Mouse (Mus musculus) layer of hippocampus, adult 9-10 months (tissue): ENCODE results near the gene Ghdc.

Experiments
- DNase-seq: peaks from one replicate; pipeline ENCODE4 v3.0.0; 2022; ENCODE audit warnings: low spot score

Gene Ghdc

DNA sequence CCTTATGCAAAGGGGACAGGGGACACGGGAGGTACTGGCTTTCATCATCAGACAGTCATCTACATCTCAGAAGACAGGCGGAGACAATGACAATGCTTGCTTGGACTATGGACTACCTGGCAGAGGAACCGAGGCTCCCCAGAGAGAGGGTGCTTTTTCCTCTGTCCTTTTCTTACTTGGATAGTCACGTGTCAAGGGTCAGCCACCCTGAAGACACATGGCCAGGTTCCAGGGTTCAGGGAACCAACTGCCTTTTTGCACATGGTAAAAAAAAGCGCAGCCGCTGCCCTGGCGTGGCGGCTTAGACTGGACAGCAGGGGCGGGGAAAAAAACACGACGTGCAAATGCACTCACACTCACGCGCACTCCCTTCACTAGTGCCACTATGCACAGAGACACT, 11.8 kb upstream of the Ghdc start:
- DNase-seq, result no peak

DNA sequence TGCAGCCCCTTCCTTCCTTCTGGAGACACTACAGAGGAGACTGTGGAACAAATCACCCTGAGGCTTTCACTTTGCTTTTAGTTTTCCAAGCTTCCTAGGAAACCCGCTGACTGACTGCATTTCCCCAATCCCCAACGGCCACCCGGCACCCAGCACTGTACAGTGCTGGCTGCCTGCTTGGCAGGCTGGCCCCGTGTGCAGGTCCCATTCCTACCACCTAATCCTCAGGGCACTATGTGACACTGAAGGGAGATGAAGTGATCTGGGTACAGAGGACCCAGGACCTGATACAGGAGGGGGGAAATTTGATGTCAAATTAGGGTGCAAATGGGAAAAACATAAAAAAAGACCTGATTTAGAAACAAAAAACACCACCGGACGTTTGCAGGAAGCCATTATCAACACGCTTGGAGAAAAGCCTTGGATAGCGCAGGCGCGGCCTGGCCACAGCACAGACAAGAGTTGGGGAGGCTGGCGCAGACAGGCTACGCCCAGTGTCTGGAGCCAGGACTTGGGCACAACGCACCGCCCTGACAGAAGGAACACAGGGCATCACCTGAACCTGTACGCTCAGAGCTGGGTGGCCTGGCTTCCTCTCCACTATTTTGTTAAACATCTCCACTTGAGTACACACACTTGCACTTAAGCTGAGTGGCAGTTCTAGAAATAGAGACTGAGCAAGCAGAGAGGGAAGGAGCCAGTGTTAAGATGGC, 11.2 kb upstream of the Ghdc start:
- no peak for DNase-seq

DNA sequence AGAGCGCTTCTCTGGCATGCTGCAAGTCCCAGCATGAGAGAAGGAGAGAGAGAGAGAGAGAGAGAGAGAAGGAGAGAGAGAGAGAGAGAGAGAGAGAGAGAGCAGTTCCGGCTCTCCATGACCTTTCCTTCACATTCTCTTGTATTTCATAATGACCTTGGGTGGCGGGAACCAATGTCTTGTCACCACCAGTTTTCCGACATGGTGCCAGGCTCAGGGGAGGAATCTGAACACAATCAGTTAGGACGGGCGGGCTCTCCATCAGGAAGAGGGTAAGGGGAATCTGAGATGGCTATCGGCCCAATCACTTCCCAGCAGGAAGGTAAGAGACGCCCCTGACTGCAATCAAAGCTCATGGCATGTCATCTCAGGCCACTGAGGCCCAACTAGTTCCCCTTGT, 9.5 kb upstream of the Ghdc start:
- no peak for DNase-seq

DNA sequence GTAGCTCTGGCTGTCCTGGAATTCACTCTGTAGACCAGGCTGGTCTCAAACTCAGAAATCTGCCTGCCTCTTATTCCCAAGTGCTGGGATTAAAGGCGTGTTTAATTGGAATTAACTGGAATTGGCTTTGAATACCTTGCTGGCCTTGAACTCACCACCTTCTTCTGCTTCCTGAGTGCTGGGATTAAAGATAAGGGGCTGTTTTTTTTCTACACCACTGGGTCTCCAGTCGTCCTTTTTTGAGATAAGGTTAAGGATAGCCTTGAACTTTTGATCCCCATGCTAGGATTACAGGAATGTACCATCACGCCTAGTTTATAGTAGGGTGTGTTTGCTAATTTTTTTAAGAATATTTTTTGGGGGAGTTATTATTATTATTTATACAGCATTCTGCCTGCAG, 7.3 kb upstream of the Ghdc start:
- no peak for DNase-seq

DNA sequence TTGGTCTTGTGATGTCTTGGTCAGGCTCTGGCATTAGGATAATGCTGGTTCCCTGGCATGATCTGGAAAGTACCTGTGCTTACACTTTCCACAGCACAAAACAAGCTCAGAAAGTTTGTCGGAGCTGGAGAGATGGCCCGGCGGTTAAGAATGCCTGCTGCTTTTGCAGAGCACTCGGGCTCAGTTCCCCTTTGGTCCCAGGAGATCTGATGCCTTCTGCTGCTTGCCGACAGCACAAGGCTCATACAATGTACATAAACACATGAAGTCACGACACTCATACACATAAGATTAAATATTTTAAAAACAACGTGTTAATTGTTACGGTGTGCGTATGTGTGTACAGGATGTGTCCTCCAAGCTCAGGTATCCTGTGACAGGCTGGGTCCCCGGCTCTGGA, 5.2 kb upstream of the Ghdc start:
- no peak for DNase-seq

DNA sequence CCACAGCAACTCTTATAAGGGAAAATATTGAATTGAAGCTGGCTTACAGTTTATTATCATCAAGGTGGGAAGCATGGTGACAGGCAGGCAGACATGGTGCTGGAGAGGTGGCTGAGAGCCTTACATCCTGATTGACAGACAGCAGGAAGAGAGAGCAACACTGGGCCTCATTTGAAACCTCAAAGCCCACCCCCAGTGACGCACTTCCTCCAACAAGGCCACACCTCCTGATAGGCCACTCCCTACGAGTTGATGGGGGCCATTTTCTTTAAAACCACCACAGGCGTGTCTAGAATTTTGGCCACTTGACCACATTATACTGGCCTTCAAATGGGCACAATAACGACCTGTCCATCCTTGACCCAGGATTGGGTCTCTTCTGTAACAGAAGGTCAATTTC, 3.5 kb upstream of the Ghdc start:
- no peak for DNase-seq

DNA sequence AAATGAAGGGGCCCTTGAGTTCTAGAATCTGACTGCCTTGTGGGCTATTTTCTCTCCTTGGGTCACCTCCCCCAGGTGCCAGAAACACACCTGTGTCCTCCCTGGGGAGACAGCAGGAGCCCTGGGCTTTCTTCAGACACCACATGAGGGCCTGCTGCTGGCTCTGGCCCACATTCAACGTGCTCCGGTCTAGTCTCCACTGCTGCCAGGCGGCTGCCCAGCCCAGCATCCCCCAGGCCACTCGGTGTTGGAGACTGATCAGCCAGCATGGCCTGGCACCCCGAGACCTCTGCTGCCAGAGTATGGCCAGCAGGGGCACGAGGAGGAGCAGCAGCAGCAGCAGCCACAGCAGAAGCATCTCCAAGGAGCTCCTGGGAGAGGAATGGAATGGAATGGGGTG, 777 bp downstream of the Ghdc start:
- DNase-seq, result no peak

DNA sequence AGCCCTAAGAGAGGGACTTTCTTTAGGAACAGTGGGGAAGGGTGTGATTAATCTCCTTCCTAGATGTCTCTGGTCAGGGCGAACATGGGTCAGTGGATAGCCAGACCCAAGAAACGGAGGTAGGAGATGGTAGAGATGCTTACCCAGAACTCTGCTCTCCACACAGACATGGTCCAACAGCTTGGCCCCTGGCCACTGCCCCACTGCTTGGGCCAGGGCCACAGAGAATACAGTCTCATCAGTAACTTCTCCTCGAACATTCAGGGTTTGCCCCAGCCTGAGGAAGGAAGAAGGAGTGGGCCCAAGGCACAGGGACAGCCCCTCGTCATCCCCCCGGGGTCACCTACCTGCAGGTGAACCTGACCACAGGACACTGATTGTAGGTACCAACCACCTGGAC, 2.9 kb downstream of the Ghdc start:
- no peak for DNase-seq

DNA sequence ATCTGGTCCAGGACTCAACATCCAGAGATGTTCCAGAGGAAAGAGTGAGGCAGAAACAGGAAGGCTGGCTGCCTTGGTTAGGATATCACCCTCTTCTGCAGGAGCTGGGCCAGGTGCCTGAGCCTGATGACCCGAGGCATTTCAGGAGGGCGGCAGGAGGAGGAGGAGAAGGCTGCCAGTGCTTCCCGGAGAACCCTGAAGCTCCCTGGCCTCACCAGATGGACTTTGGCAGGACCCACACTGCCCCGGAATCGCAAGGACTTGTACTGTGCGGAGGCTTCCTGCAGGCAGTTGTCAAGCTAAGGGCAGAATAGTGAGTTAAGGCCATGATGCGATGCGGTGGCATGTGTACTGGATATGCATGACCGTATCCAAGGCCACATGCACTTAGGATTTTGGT, 4.0 kb downstream of the Ghdc start:
- DNase-seq, result no peak

DNA sequence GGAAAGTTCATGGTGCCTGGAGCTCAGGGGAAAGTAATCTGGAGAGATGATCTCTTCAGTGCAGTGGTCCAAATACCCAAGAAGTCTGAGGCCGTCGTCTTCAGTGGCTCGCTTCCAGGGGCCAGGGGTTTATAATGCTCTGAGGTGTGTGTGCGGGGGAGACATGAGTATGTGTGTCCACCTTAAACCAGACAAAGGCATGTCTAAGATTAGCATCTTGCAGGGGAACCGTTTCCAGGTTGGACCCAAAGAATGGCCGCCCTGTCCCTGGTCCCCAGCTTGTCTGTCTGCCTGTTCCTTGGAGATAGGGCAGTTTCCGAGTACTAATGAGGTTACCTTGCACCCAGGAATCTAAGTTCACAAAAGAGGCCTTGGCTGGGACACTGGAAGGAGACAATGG, 7.9 kb downstream of the Ghdc start, which contains the start of gene Hcrt:
TSS of gene Hcrt (minus strand) at position 101 of the 400 bp plus-strand sequence.
- no peak for DNase-seq

DNA sequence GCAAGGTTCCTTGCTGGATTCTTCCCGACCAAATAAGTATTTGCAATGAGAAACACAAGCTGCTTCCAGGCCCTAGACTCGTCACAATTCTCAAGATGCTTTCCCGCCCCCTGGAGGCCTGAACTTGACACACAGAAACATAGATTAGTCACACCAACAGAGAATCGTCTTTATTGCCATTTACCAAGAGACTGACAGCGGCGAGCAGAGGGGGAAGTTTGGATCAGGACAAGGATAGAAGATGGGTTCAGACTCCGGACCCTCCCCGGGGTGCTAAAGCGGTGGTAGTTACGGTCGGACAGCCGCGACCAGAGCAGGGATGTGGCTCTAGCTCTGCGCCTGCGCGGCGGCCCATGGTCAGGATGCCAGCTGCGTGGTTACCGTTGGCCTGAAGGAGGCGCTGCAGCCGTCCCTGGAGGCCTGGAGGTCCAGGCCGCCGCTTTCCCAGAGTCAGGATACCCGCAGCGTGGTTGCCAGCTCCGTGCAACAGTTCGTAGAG, 9.2 kb downstream of the Ghdc start:
- peak; percentile 78 for DNase-seq

DNA sequence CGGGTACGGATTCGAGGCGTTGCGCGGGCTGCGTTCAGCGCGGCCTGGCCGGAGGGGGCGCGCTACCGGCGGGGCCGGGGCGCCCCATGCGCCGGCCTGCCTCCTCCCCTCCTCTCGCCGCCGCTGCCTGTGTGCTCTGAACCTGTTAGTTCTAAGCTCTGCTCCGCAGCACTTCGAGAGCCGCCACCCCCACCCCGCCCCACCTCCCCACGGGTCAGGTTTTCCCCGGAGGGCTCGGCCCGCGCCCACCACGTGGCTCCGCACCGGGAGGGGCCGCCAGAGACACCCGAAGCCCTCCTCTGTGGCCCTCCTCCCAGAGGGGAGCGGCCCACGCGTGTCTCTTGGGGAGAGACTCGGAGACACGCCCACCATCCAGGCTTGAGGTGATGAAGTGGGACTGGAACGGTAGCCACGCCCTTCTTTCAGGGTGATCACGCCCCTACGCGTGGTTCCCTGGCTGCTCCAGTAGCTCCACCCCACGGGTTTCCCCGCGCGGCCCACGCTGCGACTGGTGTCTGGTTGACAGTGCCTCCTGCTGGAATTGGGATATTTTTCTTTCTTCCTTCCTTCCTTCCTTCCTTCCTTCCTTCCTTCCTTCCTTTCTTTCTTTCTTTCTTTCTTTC, 11.0 kb downstream of the Ghdc start, which contains the start of gene Kcnh4:
TSS of gene Kcnh4 (minus strand) at position 332 of the 623 bp plus-strand sequence.
- peak; percentile 46 for DNase-seq

DNA sequence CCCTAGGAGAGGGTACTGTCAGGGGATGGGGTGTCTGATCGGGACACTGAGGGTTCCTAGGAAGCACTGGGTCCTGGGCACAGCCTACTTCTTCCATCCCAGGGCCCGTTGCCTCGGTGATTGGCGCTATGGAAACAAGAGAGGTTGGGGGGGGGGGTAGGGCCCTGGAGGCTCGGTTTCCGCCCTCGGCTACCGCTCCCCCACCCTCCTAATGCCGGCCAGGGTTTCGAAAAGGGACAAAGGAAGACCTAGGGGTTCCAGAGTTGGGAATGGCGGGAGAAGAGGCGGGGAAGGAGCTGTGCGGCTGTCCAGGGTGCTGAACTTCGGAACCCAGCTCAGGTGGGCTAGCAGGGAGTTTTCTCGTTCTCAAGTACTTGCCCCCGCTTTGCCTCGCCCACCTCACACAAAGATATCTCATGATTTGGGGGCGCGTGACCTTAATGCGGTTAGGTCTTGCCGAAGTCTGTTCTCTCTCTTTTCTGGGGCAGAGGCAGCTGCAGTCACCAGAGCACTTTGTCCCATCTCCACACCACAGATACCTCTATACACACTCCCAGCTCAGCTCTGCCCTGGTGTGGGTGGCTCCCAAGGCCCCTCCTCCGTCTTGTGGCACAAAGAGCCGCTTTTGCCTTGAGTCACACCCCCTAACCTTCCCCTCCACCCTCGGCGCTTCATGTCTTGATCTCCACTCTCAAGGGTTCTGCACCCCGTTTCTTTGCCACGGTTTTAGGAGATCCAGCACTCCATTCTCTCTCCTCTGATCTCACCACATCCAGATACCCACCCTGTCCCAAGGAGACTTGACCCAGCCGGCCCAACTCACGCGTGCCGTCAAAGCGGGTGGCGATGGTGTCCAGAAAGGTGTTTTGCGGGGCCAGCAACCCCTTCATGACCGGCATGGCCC, 11.8 kb downstream of the Ghdc start:
- no peak for DNase-seq

DNA sequence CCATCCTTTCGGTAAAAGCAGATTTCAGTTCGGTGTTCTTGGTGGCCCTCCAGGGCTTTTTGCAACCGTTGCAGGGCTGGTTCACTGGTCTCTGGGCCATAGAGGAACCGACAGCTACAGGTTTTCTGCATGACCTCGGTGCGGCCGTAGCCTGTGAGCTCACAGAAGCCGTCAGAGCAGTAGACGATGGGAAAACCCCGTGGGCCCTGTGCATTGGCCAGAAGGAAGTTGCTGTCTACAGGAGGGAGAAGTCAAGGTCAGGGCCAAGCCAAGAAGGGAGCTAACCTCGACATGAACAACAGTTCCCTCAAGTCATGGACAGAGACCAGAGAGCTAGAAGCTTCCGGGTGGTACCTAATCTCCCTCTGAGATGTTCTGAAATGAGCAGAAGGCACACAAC, 13.2 kb downstream of the Ghdc start:
- no peak for DNase-seq

DNA sequence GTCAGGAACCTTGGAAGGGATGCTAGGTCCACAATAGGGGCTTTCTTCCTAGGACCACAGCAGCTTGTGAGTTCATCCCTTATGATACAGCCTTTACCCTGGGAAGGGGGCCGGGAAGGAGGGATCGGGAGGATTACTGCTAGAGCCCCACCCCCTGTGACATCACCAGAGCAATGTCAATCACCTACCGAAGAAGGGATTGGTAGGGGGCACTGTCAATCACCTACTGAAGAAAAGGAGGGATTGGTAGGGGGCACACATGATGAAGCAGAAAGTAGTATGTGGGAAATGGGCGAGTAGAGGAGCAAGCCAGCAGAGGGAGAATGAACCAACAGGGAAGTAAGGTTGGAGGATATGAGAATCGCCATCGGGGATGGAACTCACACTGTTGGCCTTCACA, 14.3 kb downstream of the Ghdc start:
- DNase-seq, result no peak

DNA sequence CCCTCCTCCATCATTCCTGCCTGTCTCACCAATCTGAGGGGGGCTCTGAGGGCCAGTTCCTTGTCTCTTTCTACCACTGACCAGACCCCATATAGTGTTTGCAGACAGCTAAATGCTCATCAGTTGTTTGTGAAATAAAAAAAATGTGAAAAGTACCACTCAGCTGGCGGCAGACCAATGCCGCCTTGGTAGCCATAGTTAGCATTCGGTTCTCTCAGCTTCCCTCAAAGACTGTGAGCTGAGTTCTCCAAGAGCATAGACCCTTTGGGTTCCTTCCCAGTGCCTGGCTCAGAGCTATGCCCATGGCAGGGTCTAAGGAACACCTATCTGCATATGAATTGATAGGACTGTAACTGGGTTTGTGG, 16.1 kb downstream of the Ghdc start:
- DNase-seq, result no peak

DNA sequence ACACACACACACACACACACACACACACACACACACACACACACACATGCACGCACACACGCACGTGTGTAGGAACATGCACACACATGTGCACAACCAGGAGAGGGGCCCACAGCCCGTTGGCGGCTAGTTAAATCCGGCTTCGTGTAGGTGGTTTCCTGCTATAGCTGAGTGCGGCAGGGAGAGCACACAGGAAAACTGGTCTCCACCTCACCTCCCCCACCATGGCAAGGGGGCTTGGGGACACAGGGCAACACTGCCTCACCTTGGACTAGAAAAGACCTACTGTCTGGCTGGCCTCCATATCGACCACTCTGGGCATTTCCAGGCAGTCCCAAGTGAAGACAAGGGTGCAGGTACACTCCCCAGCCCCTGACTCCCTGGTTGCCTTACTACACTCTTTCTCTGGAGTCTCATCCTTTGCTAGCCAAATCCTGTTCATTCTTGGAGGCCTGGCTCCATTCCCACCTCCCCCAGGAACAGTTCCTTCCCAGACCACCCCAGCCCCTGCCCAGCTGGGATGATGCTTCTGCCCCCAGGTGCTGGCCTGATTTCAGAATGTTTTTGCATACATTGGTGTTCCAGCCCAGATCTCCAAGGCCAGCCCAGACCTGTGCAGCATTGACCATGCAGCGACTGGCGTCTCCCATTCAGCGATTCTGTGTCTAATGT, 16.6 kb downstream of the Ghdc start:
- DNase-seq, result no peak

DNA sequence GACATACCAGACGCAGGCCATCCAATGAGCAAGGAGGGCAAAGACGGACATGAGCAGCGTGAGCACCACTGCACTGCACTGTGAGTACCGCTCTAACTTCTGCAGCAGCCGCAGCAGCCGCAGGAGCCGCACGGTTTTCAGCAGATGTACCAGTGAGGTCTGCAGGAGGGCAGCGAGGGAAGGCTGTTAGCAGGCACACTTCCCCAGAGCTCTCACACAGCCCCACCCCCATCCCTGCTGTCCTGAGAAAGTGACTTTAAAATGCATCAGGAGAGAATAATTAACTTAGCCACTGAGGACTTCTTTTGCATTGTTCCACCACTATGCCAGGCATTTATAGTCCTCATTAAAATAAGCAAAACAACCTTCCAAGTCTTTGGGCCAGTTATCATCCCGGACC, 18.5 kb downstream of the Ghdc start:
- DNase-seq, result no peak

DNA sequence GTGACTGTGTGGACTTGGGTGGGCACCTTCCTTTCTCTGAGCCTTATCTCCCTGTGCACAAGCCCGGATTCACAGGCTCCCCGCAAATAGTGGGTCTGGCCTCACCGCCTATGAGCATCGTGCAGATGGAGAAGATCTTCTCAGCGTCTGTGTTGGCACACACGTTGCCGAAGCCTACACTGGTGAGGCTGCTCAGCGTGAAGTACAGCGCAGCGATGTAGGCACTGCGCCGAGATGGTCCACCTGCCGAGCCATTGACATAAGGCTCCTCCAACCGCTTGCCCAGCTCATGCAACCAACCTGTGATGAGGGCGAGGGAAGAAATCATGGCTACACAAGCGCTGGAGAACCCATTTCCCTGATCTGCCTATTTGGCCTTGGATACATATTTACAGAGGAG, 20.6 kb downstream of the Ghdc start:
- DNase-seq, result no peak

DNA sequence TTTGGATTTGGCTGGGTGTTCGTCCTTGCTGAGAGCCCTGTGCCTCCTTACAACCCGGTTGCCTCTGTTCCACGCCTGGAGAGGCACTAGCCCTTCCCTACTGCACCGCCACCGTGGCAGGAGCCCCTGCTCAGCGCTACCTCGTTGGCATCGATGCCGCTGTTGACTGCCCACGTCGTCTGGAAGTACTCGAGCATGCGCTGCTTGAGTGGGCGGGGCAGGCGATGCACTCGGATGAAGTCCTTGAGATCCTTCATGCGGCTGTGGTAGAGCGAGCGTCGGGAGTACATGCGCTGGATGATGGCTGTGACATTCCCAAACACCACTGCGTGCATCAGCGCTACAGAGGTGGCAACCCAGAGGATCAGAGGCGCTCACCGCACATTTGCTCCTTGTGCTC, 21.3 kb downstream of the Ghdc start:
- no peak for DNase-seq

DNA sequence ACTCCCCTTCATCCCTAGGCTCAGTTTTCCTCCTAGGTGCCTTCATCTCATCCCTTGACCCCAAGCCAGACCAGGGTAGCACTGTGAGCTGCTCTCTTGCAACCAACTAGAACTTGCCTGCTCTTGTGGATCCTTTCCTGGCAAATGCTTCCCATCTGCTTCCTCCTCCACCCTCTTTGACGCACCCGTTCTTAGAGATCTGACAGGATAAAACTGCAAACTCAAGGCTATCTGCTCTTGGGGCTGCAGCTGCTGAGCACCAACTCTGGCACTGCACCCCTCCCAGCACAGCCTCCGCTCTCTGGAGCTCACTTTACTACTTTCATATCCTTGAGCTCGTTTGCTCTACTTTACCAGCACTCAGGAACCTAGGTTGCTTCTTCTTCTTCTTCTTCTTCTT, 22.1 kb downstream of the Ghdc start:
- no peak for DNase-seq

DNA sequence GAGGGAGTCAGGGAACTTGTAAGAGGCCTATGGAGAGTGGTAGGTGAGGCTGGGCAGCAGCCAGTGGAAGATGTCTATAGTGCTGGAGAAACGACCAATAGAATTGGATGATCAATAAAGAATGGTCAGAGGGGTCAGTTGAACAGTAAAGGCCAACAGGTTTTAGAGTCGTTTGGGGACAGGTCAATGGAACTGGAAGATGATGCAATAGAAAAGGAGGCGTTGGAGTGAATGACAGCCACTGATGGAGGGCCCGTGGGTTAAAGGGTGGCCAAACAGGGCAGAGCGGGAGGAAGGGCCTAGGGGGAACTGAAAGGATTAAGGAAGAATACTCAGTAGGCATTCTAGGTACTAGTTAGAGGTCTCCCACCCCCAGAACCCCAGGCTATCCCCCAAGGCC, 23.6 kb downstream of the Ghdc start:
- DNase-seq, result no peak
